Mouse (Mus musculus) erythroblast, adult 5-6 weeks (primary cell): Measurements from ENCODE around the gene Olfr649. TPM values are rescaled to one million over a fixed set of nuclear protein-coding genes. Genes with fewer than 3 reads are reported as not detected.

Experiments used
- ATAC-seq: replicated peaks from 2 replicates; pipeline ENCODE4 v1.8.0; 2016; ENCODE audit warnings: moderate number of reproducible peaks, mild to moderate bottlenecking, moderate TSS enrichment, inconsistent platforms; ENCODE audit not compliant: poor library complexity, low FRiP score, severe bottlenecking
- total RNA-seq, 2 experiments: library from RNA; stranded (forward) in 1 of 2; stranded (reverse) in 1 of 2; fragments of 150-400 nt in 1 of 2; fragments of 200-764, 138-1000 nt in 1 of 2; gene quantifications; 2 replicates each; pipeline versions ENCODE4 v1.2.3 to v1.2.4; 2015 to 2017; ENCODE audit warnings: low replicate concordance in 2 of 2

The Olfr649 gene
- total RNA-seq (2015; ENCODE audit: low replicate concordance) (not detected in 2 replicates), total RNA-seq (2017; ENCODE audit: low replicate concordance) (not detected in 2 replicates)

- ATAC-seq = no peak
Measured at GRCm38 (mm10) chr7:104195885-104196284, at the start of gene Olfr649. Gene Olfr649 (minus strand): TSS chr7:104195985.

- peak; percentile 97 for ATAC-seq
Measured at GRCm38 (mm10) chr7:104244287-104245181, 48.7 kb upstream of the Olfr649 start, which contains the start of gene Trim34a. Gene Trim34a (plus strand): TSS chr7:104244457.

DNA sequence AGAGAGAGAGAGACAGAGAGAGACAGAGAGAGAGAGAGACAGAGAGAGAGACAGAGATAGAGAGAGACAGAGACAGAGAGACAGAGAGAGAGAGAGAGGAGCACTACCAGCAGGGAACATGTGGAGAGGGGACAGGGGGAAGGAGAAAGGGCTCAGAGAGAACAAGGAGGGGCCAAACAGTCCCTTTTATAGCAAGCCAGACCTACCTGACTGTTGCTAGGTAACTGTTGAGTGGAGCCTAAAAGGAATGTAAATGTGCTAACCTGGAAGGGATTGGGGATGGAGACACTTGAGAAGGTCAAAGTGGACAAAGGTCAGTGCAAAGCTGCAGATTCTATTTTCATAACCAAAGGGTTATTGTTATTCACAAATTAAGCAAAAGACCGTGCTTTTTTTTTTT, 47.8 kb upstream of the Olfr649 start:
- ATAC-seq = no peak

DNA sequence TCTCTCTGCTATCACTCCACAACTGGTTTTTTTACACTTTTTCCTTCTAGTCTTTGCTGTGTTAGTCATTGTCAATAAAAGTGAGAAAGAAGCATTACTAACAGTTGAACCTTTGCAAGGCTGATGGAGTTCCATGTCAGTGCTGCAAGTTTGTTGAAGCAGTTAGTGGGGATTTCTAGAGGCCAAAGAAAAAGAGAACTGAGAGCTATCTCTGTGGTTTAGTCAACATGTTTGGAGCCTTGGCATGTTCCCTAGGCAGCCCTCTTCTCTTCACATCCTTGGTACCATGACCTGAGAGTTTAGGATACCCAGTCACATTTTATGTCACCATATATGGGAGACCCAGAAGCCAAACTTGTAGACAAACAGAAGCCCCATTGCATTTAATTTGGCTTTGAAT, 45.1 kb upstream of the Olfr649 start:
- no peak for ATAC-seq

DNA sequence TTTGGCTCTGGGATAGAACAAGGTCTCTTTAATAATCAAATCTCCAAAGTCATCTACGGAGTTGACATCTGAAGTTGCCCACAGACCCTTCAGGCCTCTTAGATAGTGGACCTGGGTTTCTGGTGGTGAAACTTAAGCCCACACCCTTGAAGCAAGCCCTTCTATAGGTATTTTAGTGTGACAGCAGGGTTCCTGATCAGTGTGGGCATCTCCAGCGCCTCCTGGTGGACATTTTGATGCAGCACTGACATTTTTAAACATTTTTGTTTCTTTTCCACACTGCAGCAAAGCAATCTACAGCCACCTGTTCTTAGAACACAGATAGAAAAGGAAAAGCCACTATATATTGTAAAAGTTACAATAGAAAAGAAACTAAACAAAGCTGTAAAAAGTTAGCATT, 35.4 kb upstream of the Olfr649 start:
- 0 out of 2 replicates have a peak, but pooled peaks have one; percentile 74 for ATAC-seq

DNA sequence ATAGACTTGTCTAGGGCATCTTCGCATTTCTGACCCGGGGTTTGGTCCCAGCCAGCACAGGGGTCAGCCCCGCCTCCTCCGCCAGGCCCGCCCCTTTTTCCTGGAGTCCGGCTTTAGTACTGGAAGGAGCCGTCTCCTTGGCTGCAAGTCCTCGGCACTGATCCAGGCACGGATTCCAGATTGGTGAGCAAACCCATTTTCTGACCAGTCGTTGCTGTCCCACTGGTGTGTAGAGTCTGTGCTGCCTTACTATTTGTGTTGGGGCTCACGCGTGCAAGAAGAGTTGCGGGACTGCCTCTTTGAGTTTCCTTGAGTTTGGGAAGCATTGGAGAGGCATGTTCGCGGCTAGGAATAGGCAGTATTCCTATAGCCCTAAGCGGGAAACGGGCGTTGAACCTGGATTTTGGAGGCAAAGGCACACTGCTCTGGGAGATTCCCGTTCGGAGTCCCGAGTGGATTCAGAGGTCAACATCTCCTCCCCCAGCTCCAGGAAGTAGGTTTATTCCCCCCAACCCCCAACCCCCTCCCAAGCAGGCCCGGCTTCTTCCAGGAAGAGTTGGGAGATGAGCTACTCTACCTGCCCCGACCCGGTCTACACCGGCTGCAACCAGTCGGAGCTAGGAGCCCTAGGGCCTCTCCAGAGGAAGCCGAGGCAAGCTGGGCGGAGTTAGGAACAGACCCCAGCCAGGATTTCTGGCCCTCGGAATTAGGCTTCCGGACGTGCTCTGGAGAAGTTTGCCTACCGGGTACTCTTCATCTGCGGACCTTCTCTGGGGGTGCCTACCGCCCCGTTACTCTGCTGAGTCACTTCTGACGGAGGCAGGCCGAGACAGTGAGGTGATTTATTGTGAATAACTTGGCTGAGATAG, 23.1 kb upstream of the Olfr649 start, which contains the start of gene Trim6:
Trim6 (plus strand) TSS at position 93 of the 869 bp plus-strand sequence.
- ATAC-seq = no peak

DNA sequence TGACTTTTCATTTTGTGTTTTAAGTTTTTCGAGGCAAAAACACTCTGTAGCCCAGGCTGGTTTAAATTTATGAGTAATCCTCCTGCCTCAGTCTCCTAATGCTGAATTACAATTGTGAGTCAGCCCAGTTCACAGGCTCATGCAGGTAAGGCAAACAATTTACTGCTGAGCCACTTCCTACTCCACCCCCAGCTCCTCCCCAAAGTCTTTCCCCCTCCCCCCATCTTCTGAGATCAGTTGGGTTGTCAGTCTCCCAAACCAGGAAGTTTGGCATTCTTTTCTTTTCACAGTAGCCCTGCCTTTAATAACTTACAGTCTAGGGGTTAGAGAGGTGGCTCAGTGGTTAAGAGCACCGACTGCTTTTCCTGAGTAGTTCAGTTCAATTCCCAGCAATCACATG, 22.1 kb upstream of the Olfr649 start:
- no peak for ATAC-seq

DNA sequence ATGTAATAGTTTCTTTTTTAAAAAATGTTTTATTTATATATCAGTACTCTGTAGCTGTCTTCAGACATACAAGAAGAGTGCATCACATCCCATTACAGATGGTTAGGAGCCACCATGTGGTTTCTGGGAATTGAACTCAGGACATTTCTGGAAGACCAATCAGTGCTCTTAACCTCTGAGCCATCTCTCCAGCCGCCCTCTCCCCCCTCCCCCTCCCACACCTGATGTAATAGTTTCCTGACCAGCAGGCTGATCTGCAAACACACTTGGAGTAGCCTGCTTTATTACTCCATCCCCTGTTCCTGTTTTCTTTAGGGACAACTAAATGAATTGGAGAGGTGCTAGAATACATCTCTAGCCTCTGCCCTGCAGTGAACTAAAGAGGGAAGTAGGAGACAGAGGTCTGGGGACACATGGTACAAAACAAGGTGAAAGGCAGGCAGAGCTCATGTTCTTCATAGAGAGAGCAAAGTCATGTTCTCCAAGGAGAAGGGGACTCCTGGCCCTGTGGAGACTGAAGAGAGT, 20.3 kb upstream of the Olfr649 start:
- no peak for ATAC-seq

- ATAC-seq = no peak
Measured at GRCm38 (mm10) chr7:104206197-104206596, 10.4 kb upstream of the Olfr649 start.

DNA sequence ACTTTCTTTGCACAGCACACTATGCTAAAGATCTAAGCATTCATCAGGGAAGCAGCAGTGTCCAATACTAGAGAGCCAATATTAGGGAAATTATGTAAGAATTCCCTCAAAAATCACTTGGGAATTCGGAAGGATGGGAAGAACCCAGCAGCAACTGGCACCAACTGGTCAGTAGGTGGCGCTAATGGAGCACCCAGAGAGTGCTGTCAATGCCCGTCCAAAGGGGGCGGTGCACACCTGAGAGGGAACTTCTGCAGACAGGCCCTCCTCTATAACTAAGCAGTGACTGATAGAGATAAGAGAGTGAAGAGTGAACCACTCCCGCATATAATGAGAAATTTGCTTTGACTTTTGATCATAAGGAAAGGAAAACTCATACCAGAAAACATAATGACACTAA, 4.0 kb upstream of the Olfr649 start:
- ATAC-seq = peak; percentile 85

GRCm38 (mm10) chr7:104191275-104191674, 4.5 kb downstream of the Olfr649 start:
- ATAC-seq = no peak

GRCm38 (mm10) chr7:104183292-104183691, 12.5 kb downstream of the Olfr649 start, which contains the start of gene Olfr648:
Gene Olfr648 (minus strand): TSS chr7:104183392.
- ATAC-seq = no peak

GRCm38 (mm10) chr7:104179074-104179473, 16.7 kb downstream of the Olfr649 start:
- ATAC-seq = no peak

- no peak for ATAC-seq
Measured at GRCm38 (mm10) chr7:104178422-104179054, 17.2 kb downstream of the Olfr649 start.

DNA sequence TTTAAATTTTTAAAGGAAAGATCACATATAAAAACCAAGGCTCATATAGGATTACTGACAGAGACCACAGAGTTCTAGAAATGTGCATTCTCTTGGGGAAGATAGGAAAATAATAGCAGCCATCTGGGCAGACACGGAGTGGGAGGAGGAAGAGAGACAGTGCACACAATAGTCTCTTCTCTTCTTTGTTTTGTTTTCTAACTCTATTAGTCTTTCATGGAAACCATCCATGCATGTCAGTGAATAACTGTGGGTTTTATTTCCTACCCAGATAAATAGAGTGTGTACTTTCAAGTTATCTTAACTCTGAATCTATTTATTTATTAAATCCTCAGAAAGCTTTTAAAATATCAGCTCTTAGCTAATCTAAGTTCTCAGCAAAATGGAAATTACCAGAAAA, 20.7 kb downstream of the Olfr649 start:
- no peak for ATAC-seq

DNA sequence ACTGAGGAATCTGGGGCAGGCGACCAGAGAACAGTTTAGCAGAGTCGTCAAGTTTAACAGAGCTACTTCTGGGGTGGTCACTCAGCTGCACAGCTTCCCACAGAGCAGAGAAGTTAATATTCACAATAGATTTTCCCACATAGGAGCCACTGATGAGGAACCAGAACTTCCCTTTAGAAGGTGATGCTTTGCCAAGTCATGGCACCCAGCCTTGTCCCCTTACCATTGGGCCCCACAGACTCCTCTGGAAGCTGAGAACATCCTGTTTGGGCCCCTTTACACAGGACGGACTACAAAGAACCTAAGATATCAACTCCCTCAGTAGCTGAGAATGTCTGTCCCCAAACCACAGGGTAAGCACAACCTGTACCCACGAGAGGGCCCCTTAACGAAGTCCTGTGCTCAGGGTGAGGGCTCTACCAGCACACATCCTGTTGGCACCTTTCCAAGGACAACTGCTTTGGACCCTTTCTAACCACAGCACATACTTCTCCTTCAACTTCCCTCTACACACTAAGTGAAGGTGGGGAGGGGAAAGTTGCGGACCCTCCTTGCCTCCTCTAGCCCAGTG, 26.1 kb downstream of the Olfr649 start:
- ATAC-seq = no peak

DNA sequence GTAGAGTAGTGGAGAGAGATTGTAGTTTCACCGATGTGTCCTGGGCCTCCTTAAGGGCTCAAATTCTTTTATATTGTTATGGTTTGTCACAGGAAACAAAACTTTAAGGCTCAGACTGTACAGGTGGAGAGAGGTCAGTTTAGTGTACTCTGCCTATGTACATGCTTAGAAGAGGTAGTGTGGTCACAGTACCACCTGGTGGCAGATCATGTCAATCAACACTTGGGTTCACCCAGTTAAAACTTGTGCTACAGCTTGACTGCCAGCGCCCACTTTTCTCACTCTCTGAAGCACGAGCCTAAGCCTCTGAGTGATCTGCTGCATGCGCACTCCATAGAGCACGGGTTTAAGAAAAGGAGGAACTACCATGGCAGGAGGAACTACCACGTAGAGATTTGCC, 28.7 kb downstream of the Olfr649 start:
- no peak for ATAC-seq

- no peak for ATAC-seq
Measured at GRCm38 (mm10) chr7:104150456-104150855, 45.3 kb downstream of the Olfr649 start, which contains the start of gene Ubqlnl. Gene Ubqlnl (minus strand): TSS chr7:104150556.

- no peak for ATAC-seq
Measured at GRCm38 (mm10) chr7:104143179-104143578, 52.6 kb downstream of the Olfr649 start, which contains the start of gene Ubqln3. Gene Ubqln3 (minus strand): TSS chr7:104143279.
